Mouse (Mus musculus): Measurements from ENCODE around the gene Cln6. TPM values are rescaled to one million over a fixed set of nuclear protein-coding genes. Genes with fewer than 3 reads are reported as not detected.
"Not testable (repeated sequence)": the region's sequence is repeated elsewhere in the genome, so short reads cannot be mapped to it uniquely, and the experiment has no call there.

Cln6 gene
- 4.6 and 5.7 TPM in 2 replicates for polyA plus RNA-seq (2015; fragmentation: Nextera tagmentation; extraction: Ambion mirVana)

DNA sequence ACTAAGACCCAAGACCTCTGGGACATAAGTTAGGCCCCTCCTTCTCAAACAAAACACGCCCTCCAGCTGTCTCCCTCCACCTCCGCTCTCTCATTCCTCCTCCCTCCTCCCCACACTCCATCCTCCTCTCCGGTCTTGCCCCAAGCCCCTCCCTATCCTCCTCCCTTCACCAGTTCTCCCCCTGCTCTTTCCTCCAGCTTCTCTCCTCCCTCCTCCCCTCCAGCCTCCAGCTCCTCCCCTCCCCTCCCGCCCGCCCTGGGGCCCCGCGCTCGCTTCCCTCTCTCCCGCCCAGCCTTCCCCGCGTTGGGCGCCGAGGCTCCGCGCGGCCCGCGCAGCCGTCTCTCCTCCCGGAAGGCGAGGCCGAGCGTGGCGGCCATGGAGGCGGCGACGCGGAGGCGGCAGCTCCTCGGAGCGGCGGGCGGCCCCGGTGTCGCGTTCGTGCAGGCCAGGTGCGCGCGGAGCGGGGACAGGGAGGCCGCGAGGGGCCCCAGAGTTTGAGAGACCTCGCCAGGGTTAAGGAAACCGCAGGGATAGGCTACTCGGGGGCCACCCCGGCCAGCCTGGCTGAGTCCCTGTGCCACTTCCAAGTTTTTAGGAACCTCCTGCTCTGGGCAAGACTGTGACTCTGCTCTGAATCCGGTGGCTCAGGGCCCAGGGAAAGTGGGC, at the start of gene Cln6:
Cln6 (plus strand) TSS at position 280 of the 666 bp plus-strand sequence.
- peak within 1 kb of the TSS; percentile 66 for H3K4me3 ChIP-seq (replicated peaks)
- H3K27ac ChIP-seq: peak within 1 kb of the TSS; percentile 77
- H3K9me3 ChIP-seq: no peaks in the 10 kb centered on the region
- peak within 1 kb of the TSS; percentile 85 for H3K4me2 ChIP-seq (replicated peaks)
- peak within 1 kb of the TSS; percentile 89 for H3K9ac ChIP-seq (replicated peaks)
- ATAC-seq: peak; percentile 80
- no peaks in the 10 kb centered on the region for H3K36me3 ChIP-seq
- under 1% methylated on average over 43 of the region's 48 CpGs for WGBS
- H3K4me1 ChIP-seq (replicated peaks): peaks cover 15% of the 10 kb centered on the region
- H3K27me3 ChIP-seq: 0 out of 2 replicates have a peak, but pooled peaks cover 4% of the 10 kb centered on the region

DNA sequence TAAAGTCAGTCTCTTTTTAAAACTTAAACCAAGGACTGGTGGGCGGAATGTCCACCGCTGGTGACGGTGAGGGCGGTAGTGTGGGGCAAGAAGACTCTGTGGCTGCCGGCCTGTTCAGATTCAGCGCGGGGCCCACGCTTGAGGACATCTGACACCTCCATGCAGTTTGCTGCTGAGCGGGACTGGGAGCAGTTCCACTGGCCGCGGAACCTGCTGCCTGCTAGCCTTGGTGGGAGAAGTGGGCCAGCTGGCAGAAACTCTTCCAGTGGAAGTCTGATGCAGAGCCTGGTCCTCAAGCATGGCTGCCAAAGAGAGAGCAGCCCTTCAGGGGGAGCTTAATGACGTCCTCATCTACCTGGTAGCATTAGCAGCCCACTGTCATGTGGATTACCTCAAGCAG, 48.7 kb upstream of the Cln6 start:
- Histone ChIP-seq H3K4me3 (replicated peaks) (no peak overlapping the region), H3K36me3 (peaks cover 13% of the 10 kb centered on the region), H3K27me3 (no peaks in the 10 kb centered on the region), H3K4me2 (replicated peaks) (no peak overlapping the region), H3K4me1 (replicated peaks) (no peaks in the 10 kb centered on the region), H3K9me3 (no peaks in the 10 kb centered on the region), H3K9ac (replicated peaks) (no peak overlapping the region), H3K27ac (no peak overlapping the region)
- WGBS: 94% methylated on average over 12 of the region's 12 CpGs
- no peak for ATAC-seq

DNA sequence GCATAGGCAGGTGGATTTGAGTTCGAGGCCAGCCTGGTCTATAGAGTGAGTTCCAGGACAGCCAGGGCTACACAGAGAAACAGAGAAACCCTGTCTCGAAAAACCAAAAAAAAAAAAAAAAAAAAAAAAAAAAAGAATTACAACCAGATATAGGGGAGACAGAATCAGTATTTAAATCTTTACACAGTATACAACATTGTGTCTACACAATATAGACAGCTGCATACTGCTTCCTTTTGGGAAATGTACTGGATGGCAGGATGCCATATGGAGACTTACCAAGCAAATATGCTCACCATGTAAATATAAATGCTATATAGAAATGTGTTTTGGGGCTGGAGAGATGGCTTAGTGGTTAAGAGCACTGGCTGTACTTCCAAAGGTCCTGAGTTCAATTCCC, 39.4 kb upstream of the Cln6 start:
- H3K4me2 ChIP-seq (replicated peaks); H3K9me3 ChIP-seq; ATAC-seq; H3K9ac ChIP-seq (replicated peaks); H3K4me3 ChIP-seq (replicated peaks); H3K27me3 ChIP-seq; H3K4me1 ChIP-seq (replicated peaks); H3K27ac ChIP-seq: not testable (repeated sequence)
- peaks cover 29% of the 10 kb centered on the region for H3K36me3 ChIP-seq
- WGBS: 88% methylated on average over 2 of the region's 2 CpGs

DNA sequence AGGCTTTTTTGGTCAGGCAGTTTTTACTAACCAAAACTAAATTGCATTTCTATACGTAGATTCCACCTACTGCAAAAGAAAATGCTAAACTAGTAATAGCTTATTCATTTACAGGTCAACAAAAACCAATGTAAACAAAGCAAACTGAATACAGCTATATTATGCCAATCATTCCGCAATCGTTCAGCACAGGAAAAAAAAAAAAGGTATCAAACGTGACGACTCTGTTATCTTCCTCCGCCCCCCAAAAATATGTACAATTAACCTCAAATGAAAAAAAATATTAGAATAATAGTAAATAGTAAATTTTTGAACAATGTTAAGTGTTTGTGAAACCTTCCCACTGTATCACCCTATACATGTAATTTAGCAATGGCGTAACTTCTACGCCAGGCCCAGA, 28.5 kb upstream of the Cln6 start:
- ATAC-seq: no peak
- Histone ChIP-seq H3K4me3 (replicated peaks) (peak overlapping the region; percentile 75), H3K4me2 (replicated peaks) (peak overlapping the region; percentile 79), H3K4me1 (replicated peaks) (peaks cover 36% of the 10 kb centered on the region), H3K27ac (no peak overlapping the region), H3K9me3 (no peaks in the 10 kb centered on the region), H3K27me3 (no peaks in the 10 kb centered on the region), H3K36me3 (no peaks in the 10 kb centered on the region), H3K9ac (replicated peaks) (peak overlapping the region; percentile 92)
- WGBS: 13% methylated on average over 8 of the region's 8 CpGs

DNA sequence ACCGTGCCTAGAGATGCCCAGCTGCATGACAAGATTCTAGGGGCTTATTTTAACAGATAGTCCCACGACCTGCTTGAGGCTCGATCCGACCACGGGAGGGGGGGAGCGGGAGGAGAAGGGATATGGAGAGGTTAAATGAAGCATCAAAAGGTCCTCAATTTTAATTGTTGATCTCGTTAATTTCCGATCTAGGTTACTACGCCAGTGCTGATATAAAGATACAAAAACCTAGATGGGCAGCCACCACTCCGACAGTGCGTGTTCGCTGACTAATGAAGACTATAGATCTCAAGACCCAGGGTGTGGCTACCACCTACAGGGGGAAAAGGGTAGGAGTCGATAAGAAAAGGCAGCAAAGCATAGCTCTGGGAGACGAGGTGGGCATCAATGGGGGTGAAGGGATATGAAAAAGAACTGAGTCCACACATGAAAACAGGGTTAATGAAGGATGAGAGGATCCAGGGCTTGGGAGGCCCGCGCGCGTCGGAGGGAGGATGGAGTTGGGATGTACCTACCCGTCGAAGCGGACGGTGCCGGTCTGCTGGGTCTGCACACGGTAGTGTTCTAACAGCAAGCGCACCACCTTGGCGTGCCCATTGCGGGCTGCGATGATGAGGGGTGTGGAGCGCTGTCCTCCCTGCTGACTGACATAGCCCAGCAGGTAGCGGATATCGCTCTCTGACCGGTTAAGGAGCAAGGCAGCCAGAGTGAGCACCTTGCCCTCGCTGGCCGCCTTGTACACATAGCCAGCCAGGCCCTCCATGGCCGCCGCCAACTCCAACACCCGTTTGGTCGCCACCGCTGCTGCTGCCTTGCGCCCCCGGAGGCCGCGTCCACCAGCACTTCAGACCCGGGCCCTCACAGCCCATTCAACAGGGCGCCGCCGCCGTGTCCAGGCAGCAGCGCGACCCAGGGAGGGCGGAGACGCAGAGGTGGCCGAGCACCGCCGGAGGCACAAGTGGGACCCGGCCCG, 27.8 kb upstream of the Cln6 start:
- Histone ChIP-seq H3K9ac (replicated peaks) (peak overlapping the region; percentile 92), H3K27me3 (no peaks in the 10 kb centered on the region), H3K4me3 (replicated peaks) (peak overlapping the region; percentile 75), H3K27ac (peak overlapping the region; percentile 98), H3K4me2 (replicated peaks) (peak overlapping the region; percentile 79), H3K36me3 (no peaks in the 10 kb centered on the region), H3K4me1 (replicated peaks) (peaks cover 36% of the 10 kb centered on the region), H3K9me3 (no peaks in the 10 kb centered on the region)
- ATAC-seq: peak; percentile 67
- under 1% methylated on average over 58 of the region's 58 CpGs for WGBS

DNA sequence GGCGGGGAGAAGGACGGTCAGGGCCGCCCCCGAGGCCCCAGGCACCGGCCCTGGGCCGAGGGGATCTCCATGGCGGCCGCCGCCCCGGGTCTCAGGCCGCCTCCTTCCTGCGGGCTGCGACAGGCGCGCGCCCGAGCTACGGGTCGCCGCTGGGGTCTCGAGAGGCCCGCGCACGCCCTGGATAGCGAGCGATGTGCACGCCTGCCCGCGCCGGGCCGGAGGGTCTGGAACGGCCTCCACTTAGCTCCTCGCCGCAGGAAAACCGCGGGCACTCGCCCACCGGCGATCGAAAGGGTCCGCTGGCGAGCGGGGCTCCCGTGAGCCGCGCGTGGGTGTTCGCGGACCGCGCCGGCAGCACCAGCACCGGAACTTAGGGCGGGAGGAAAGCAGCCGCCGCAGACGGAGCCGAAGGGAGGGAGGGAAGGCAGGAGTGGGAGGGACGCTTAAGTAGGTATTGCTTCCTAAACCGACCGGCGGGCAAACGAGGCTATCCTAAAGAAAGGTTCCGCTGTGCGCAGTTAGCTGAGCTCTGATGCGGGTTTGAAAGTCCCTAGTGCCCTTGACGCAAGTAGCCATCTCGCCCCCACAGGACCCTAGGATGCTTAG, 27.0 kb upstream of the Cln6 start, which contains the start of gene Fem1b:
Fem1b (minus strand) TSS at position 419 of the 606 bp plus-strand sequence.
- Histone ChIP-seq H3K27ac (peak within 1 kb of the TSS; percentile 98), H3K4me1 (replicated peaks) (peaks cover 36% of the 10 kb centered on the region), H3K36me3 (no peaks in the 10 kb centered on the region), H3K27me3 (no peaks in the 10 kb centered on the region; the same call in 1 of the 2 replicates), H3K4me3 (replicated peaks) (peak within 1 kb of the TSS; percentile 75), H3K9ac (replicated peaks) (peak within 1 kb of the TSS; percentile 92), H3K4me2 (replicated peaks) (peak within 1 kb of the TSS; percentile 79), H3K9me3 (no peaks in the 10 kb centered on the region)
- under 1% methylated on average over 62 of the region's 68 CpGs for WGBS
- ATAC-seq: peak; percentile 93

DNA sequence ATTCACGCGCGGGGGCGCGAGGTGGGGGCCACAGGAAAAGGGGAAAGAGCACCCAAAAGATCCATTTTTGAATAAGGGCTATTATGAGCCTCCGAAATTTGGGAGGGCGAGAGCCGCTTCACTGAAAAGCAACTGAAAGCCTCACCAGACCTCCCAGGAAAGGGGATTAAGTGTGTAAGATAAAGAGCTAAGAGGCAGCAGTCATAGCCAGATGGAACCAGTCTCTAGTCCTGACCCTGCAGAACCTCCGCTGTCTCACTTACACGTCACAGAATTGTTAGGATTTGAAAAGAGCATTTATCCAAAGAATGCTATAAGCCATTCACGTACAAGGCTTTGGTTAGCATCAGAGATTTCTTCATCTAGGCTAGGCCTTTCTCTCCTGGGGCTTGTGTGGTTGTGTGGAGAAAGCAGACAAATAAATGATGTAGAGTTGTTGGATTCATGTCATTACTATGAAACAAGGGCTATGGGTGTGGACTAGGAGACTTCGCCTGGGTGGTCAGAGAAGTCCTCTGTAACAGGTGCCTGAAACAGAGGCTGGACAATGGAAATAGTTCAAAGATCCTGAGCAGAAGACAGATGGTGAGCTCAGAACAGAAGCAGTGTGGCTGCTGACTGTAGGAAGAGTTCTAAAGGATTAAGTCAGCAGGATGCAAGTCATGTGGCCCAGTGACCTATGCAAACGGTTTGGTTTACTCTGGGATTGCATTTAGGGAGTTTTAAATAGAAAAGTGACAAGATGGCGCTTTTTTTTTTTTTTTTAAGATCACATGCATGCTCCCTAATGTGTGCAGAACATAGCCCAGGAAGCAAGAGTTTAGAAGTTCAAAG, 26.2 kb upstream of the Cln6 start:
- H3K4me2 ChIP-seq (replicated peaks): peak overlapping the region; percentile 79
- peaks cover 39% of the 10 kb centered on the region for H3K4me1 ChIP-seq (replicated peaks)
- peak overlapping the region; percentile 75 for H3K4me3 ChIP-seq (replicated peaks)
- WGBS: 5% methylated on average over 14 of the region's 14 CpGs
- no peaks in the 10 kb centered on the region; the same call in 1 of the 2 replicates for H3K27me3 ChIP-seq
- peak overlapping the region; percentile 92 for H3K9ac ChIP-seq (replicated peaks)
- ATAC-seq: peak; percentile 48; the same call in 1 of the 2 replicates
- peak overlapping the region; percentile 98 for H3K27ac ChIP-seq
- H3K36me3 ChIP-seq: no peaks in the 10 kb centered on the region
- no peaks in the 10 kb centered on the region for H3K9me3 ChIP-seq

DNA sequence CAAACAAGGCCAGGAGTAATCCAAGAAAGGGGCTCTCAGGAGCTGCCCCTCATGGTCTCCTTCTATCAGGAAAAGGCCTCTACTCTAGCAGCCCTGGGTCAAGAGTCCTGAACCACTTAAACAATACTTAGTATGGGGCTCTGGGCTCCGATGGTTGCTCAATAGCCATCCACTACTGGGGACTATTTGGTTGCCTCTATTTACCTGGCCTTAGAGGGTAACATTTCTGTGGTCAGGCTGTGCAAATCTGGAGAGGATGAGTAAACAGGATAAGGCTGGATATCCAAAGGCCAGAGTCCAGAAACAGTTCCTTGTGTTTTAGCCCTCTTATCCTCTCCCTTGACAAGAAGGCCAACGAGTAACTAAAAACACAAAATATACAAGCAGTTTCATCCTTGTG, 23.8 kb upstream of the Cln6 start:
- no peaks in the 10 kb centered on the region; the same call in 1 of the 2 replicates for H3K27me3 ChIP-seq
- no peaks in the 10 kb centered on the region for H3K9me3 ChIP-seq
- 83% methylated on average over 2 of the region's 2 CpGs for WGBS
- H3K9ac ChIP-seq (replicated peaks): no peak overlapping the region
- H3K27ac ChIP-seq: no peak overlapping the region
- no peak overlapping the region for H3K4me3 ChIP-seq (replicated peaks)
- H3K4me1 ChIP-seq (replicated peaks): peaks cover 22% of the 10 kb centered on the region
- H3K36me3 ChIP-seq: no peaks in the 10 kb centered on the region
- H3K4me2 ChIP-seq (replicated peaks): no peak overlapping the region
- no peak for ATAC-seq

DNA sequence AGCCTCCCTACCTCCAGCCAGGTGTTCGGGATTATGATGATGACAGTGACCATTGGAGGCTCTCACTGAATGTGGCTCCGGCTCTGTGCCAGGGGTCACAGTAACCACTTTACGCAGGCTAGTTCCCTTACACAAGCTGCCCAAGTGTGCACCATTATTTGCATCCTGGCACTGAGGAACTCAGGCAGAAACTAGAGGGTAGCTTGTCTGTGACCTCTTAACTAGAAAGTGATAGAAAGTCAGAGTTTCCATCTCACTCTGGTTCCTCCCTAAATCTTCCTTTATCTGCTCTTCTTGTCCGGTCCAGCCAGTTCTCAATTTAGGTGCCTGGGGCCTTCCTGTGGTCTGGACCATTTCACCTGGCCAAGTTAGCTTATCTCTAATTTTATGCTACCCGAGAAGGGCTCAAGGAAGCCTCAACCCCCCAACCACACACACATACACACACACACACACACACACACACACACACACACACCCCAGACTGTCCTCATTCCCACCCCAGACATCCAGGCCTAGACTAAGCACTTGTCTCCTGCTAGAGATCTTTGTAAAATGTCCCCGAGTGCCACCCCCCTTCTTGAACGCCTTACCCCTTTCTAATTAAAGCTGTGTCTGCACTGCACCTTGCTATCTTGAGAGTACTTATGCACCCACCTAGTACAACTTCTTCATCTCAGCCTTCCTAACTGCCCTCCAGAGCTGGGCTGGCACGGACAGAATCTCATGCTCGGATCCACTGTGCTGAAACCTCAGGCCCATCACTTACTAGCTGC, 22.1 kb upstream of the Cln6 start:
- no peaks in the 10 kb centered on the region for H3K36me3 ChIP-seq
- no peak overlapping the region for H3K4me3 ChIP-seq (replicated peaks)
- no peak overlapping the region for H3K9ac ChIP-seq (replicated peaks)
- H3K9me3 ChIP-seq: no peaks in the 10 kb centered on the region
- no peak overlapping the region for H3K4me2 ChIP-seq (replicated peaks)
- no peak for ATAC-seq
- 87% methylated on average over 9 of the region's 9 CpGs for WGBS
- H3K4me1 ChIP-seq (replicated peaks): peaks cover 18% of the 10 kb centered on the region
- no peak overlapping the region; the same call in 1 of the 2 replicates for H3K27ac ChIP-seq
- no peaks in the 10 kb centered on the region; the same call in 1 of the 2 replicates for H3K27me3 ChIP-seq

DNA sequence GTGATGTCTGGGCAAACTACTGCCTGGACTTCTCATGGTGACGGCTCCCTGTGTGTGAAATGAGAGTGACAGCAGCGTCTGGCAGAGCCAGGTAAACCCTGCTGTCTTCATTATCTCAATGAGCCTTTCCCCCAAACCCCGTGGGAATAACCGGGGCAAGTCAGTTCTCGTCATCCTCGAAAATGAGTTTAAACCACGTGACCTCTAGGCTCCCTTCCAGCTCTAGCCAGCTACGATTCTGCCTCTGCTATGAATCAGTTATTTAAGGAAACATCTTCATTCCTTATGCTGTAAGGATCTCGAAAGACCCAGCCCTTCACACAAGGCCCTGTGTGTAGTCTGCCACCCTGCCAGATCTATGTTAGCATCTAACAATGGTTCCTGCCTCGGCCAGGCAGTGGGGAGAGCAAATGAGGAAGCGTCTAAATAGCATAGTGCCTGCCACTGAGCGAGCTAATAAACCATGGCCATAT, 21.4 kb upstream of the Cln6 start:
- WGBS: 61% methylated on average over 12 of the region's 12 CpGs
- no peak overlapping the region for H3K4me2 ChIP-seq (replicated peaks)
- no peak overlapping the region for H3K4me3 ChIP-seq (replicated peaks)
- ATAC-seq: no peak
- H3K4me1 ChIP-seq (replicated peaks): peaks cover 16% of the 10 kb centered on the region
- H3K36me3 ChIP-seq: no peaks in the 10 kb centered on the region
- no peak overlapping the region; the same call in 1 of the 2 replicates for H3K27ac ChIP-seq
- H3K9ac ChIP-seq (replicated peaks): no peak overlapping the region; the same call in 1 of the 2 replicates
- H3K27me3 ChIP-seq: no peaks in the 10 kb centered on the region; the same call in 1 of the 2 replicates
- no peaks in the 10 kb centered on the region for H3K9me3 ChIP-seq

Measured in midbrain, embryonic 13.5 days (tissue).